Mouse (Mus musculus) midbrain, postnatal 0 days (tissue): ENCODE results near the gene Csnk1d. TPM values are rescaled to one million over a fixed set of nuclear protein-coding genes. Genes with fewer than 3 reads are reported as not detected.

Source experiments
- ATAC-seq: fragments of 200-750 bp; cut with Nextera tagmentation; 2 replicates; pipeline ENCODE4 v1.8.0; 2017; ENCODE audit warnings: moderate number of reproducible peaks, mild to moderate bottlenecking, moderate TSS enrichment, moderate library complexity; ENCODE audit not compliant: low FRiP score
- DNase-seq: peaks from one replicate; pipeline ENCODE4 v3.0.0-alpha.2; 2015; ENCODE audit warnings: low spot score
- H3K27ac ChIP-seq: fragments of 300-500 bp; sonication (generic); 2 replicates; pipeline ENCODE4 v1.5.1; 2014; ENCODE audit warnings: low read depth, mild to moderate bottlenecking, low read length, mixed read lengths
- H3K27me3 ChIP-seq: fragments of 300-500 bp; sonication (generic); 2 replicates; pipeline ENCODE4 v1.6.1; 2014; ENCODE audit warnings: low read length, control low read depth, mixed read lengths; ENCODE audit not compliant: insufficient read depth
- H3K36me3 ChIP-seq: fragments of 300-500 bp; sonication (generic); 2 replicates; pipeline ENCODE4 v1.6.1; 2014; ENCODE audit warnings: low read length, control low read depth, mixed read lengths; ENCODE audit not compliant: insufficient read depth
- H3K4me1 ChIP-seq: fragments of 300-500 bp; sonication (generic); 2 replicates; pipeline ENCODE4 v1.6.1; 2014; ENCODE audit warnings: mild to moderate bottlenecking, control low read depth, antibody characterized with exemption, low read length, mixed read lengths; ENCODE audit not compliant: insufficient read depth
- H3K4me2 ChIP-seq: fragments of 300-500 bp; sonication (generic); 2 replicates; pipeline ENCODE4 v1.6.1; 2014; ENCODE audit warnings: low read depth, mild to moderate bottlenecking, low read length, mixed read lengths; ENCODE audit not compliant: poor library complexity, severe bottlenecking
- H3K4me3 ChIP-seq: fragments of 300-500 bp; sonication (generic); 2 replicates; pipeline ENCODE4 v1.5.1; 2014; ENCODE audit warnings: low read depth, mild to moderate bottlenecking, low read length, moderate library complexity
- H3K9ac ChIP-seq: fragments of 300-500 bp; sonication (generic); replicated peaks from 2 replicates; pipeline ENCODE4 v1.6.1; 2014; ENCODE audit warnings: mild to moderate bottlenecking, low read length, moderate library complexity, mixed read lengths; ENCODE audit not compliant: poor library complexity, severe bottlenecking
- H3K9me3 ChIP-seq: fragments of 300-500 bp; sonication (generic); 2 replicates; pipeline ENCODE4 v1.6.1; 2016; ENCODE audit warnings: low read length, control low read depth
- CTCF ChIP-seq: IDR thresholded peaks from 2 replicates; pipeline ENCODE4 v1.5.1; 2016; ENCODE audit warnings: antibody characterized with exemption, mild to moderate bottlenecking
- WGBS: fragments of 180-500 bp; shearing (Covaris S2); extraction: QIAGEN DNeasy Blood & Tissue Kit; methylation state at CpG from one replicate; pipeline ENCODE4 v1.1.7; 2014; 5-methylcytosine and 5-hydroxymethylcytosine counted together
- polyA plus RNA-seq: library from polyadenylated mRNA; unstranded; fragments of >200 nt; fragmentation: Nextera tagmentation; extraction: Ambion mirVana; gene quantifications from 2 replicates; pipeline ENCODE4 v1.2.1, GENCODE M21; 2015
- total RNA-seq: library from RNA; depleted of rRNA; stranded (reverse); fragments of >200 nt; gene quantifications from 2 replicates; pipeline ENCODE4 v1.2.3, GENCODE M21; 2014

Csnk1d gene
- total and polyA plus RNA-seq, 2 experiments from 2014 or later: 115 to 116 TPM

- Histone ChIP-seq H3K36me3 (no peaks in the 10 kb centered on the region), H3K27ac (no peak overlapping the region), H3K9ac (0 out of 2 replicates have a peak overlapping the region, but pooled peaks have one; percentile 19), H3K4me2 (peak overlapping the region; percentile 51), H3K9me3 (no peaks in the 10 kb centered on the region), H3K27me3 (peaks cover 25% of the 10 kb centered on the region), H3K4me3 (peak overlapping the region; percentile 35), H3K4me1 (0 out of 2 replicates have a peak, but pooled peaks cover 11% of the 10 kb centered on the region)
- 3% methylated on average over 70 of the region's 75 CpGs for WGBS
- TF ChIP-seq CTCF: no peak
- DNase-seq: peak; percentile 12
- no peak for ATAC-seq
Observed at GRCm38 (mm10) chr11:120948861-120949851, 42.0 kb downstream of the Csnk1d start.

- no peak within 1 kb of the TSS for H3K27ac ChIP-seq
- H3K9ac ChIP-seq: 0 out of 2 replicates have a peak within 1 kb of the TSS, but pooled peaks have one; percentile 19
- 0 out of 2 replicates have a peak, but pooled peaks cover 11% of the 10 kb centered on the region for H3K4me1 ChIP-seq
- TF ChIP-seq CTCF: no peak
- 40% methylated on average over 12 of the region's 12 CpGs for WGBS
- no peaks in the 10 kb centered on the region for H3K9me3 ChIP-seq
- no peaks in the 10 kb centered on the region for H3K36me3 ChIP-seq
- peak within 1 kb of the TSS; percentile 51 for H3K4me2 ChIP-seq
- H3K4me3 ChIP-seq: peak within 1 kb of the TSS; percentile 35
- DNase-seq: no peak
- H3K27me3 ChIP-seq: peaks cover 25% of the 10 kb centered on the region
- no peak for ATAC-seq
Observed at GRCm38 (mm10) chr11:120948328-120948727, 42.8 kb downstream of the Csnk1d start, which contains the start of gene Slc16a3. TSS of gene Slc16a3 (plus strand) at chr11:120948480.

GRCm38 (mm10) chr11:120945926-120946325 lies 45.2 kb downstream of the Csnk1d start:
- DNase-seq (no peak), ATAC-seq (no peak)
- H3K4me1 ChIP-seq: 0 out of 2 replicates have a peak, but pooled peaks cover 8% of the 10 kb centered on the region
- H3K9ac ChIP-seq: no peak overlapping the region
- WGBS: 95% methylated on average over 5 of the region's 5 CpGs
- H3K27me3 ChIP-seq: peaks cover 25% of the 10 kb centered on the region
- no peak for TF ChIP-seq CTCF
- no peaks in the 10 kb centered on the region for H3K36me3 ChIP-seq
- H3K27ac ChIP-seq: no peak overlapping the region
- no peak overlapping the region for H3K4me3 ChIP-seq
- H3K4me2 ChIP-seq: no peak overlapping the region
- no peaks in the 10 kb centered on the region for H3K9me3 ChIP-seq

- 86% methylated on average over 7 of the region's 7 CpGs for WGBS
- Histone ChIP-seq H3K27ac (no peak overlapping the region), H3K4me1 (0 out of 2 replicates have a peak, but pooled peaks cover 8% of the 10 kb centered on the region), H3K36me3 (no peaks in the 10 kb centered on the region), H3K4me3 (no peak overlapping the region), H3K9ac (no peak overlapping the region), H3K9me3 (no peaks in the 10 kb centered on the region), H3K27me3 (peaks cover 23% of the 10 kb centered on the region), H3K4me2 (no peak overlapping the region)
- DNase-seq (no peak), ATAC-seq (no peak)
- no peak for TF ChIP-seq CTCF
Observed at GRCm38 (mm10) chr11:120945266-120945665, 45.9 kb downstream of the Csnk1d start.

GRCm38 (mm10) chr11:120940959-120941358 lies 50.2 kb downstream of the Csnk1d start:
- Histone ChIP-seq H3K36me3 (no peaks in the 10 kb centered on the region), H3K9ac (no peak overlapping the region), H3K4me3 (no peak overlapping the region), H3K27me3 (no peaks in the 10 kb centered on the region), H3K27ac (no peak overlapping the region), H3K9me3 (no peaks in the 10 kb centered on the region), H3K4me2 (no peak overlapping the region), H3K4me1 (no peaks in the 10 kb centered on the region)
- no peak for ATAC-seq
- 87% methylated on average over 6 of the region's 6 CpGs for WGBS
- TF ChIP-seq CTCF: no peak
- DNase-seq: no peak
